Mouse (Mus musculus) C2C12 (cell line): ENCODE measurements around the gene Naa25.

Experiments used
- CEBPB ChIP-seq: IDR thresholded peaks from one replicate; pipeline ENCODE4 v1.6.1; 2011; ENCODE audit warnings: low read depth, mild to moderate bottlenecking, control low read depth, moderate library complexity
- CTCF ChIP-seq: IDR thresholded peaks from one replicate; pipeline ENCODE4 v1.5.1; 2011; ENCODE audit not compliant: control insufficient read depth, insufficient read depth, insufficient read length
- MAX ChIP-seq: IDR thresholded peaks from one replicate; pipeline ENCODE4 v1.6.1; 2011; ENCODE audit warnings: mild to moderate bottlenecking, control low read depth
- MYOD1 ChIP-seq: IDR thresholded peaks from one replicate; pipeline ENCODE4 v1.6.1; 2011; ENCODE audit warnings: low read depth; ENCODE audit not compliant: control insufficient read depth, insufficient read length
- USF1 ChIP-seq: IDR thresholded peaks from one replicate; pipeline ENCODE4 v1.6.1; 2011; ENCODE audit warnings: low read depth, mild to moderate bottlenecking, control low read depth, moderate library complexity

DNA sequence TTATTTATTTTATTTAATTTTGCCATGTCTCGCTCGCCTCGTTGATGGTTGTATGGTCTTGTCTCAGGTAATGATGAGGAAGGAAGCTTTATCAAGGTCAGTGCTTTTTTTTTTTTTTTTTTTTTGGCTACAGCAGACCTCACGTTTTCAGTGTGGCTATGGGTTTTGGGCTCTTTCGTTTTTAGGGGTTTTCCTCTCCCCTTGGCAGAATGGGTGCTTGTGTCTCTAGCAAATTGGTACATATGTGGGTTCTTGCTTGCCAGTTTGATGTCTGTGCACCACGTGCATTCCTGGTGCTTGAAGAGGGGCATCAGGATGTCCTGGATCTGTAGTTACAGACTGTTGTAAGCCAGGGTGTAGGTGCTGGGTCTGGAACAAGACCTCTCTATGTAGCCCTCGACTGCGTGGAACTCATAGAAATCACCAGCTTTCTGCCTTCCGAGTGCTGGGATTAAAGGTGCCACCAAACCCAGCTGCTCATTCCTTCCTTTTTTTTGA lies 1.3 kb downstream of the Naa25 start:
- TF ChIP-seq CTCF, result no peak
- TF ChIP-seq CEBPB, result no peak
- no peak for TF ChIP-seq MAX
- TF ChIP-seq MYOD1, result no peak
- TF ChIP-seq USF1, result no peak
